8 mouse cellular contexts compared by ENCODE assay signal in the genomic region with DNA sequence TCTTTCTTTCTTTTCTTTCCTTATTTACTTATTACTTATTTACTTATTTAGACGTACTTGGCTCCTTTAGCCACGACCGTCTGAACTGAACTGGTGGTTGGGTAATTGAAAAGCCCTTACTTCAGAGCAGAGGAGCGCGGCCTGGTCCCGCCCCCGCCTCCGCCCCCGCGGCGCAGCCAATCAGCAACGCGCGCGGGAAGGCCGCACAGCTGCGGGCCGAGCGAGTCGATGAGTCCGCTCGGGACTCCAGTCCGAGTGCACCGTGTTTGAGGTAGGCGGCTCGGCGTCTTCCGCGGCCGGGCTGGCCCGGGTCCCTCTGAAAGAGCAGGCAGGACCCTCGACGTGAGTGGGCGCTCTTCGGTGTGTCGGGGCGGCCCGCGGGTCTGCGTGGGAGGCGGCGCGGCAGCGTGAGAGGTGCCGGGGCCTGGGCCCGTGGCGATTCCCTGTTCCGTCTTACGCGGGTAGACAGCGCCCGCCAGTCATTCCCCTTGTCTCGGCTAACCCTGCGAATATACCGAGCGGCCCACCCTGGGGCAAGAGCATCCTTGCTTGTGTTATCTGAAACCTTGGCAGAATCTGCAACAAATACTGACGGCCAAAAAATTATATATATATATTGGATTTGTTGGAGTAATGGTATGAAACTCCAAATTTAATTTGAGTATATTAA. TPM values are rescaled to one million over a fixed set of nuclear protein-coding genes. Genes with fewer than 3 reads are reported as not detected.
DNase-seq lines count a peak whose midpoint lies in the region; ATAC-seq and TF ChIP-seq lines count a peak whose summit lies in the region.

A gene (plus strand): TSS at position 204 of the 670 bp plus-strand sequence.

- H3K27ac ChIP-seq in embryonic facial prominence, embryonic 13.5 days, result peak within 1 kb of the TSS; percentile 87
- peak within 1 kb of the TSS; percentile 95 for H3K27ac ChIP-seq in kidney, adult 2 months (ENCODE audit: insufficient read depth, low read depth, low read length)
- H3K27ac ChIP-seq in limb, embryonic 12.5 days, result peak within 1 kb of the TSS; percentile 90
- peak within 1 kb of the TSS; percentile 93 for H3K27ac ChIP-seq in midbrain, embryonic 15.5 days
- peak within 1 kb of the TSS; percentile 73 for H3K27ac ChIP-seq in spleen, adult 2 months (ENCODE audit: insufficient read depth, low read length)

- ATAC-seq in embryonic facial prominence, embryonic 13.5 days (ENCODE audit: insufficient number of reproducible peaks, insufficient read depth, low FRiP score, low TSS enrichment, low read depth), result peak; percentile 93
- peak; percentile 97 for ATAC-seq in limb, embryonic 12.5 days (ENCODE audit: insufficient number of reproducible peaks, insufficient read depth, low FRiP score, low TSS enrichment, low read depth)
- peak; percentile 98 for ATAC-seq in midbrain, embryonic 15.5 days (replicated peaks)

- WGBS in embryonic facial prominence, embryonic 13.5 days, result under 1% methylated on average over 57 of the region's 57 CpGs
- WGBS in kidney, adult 2 months, result under 1% methylated on average over 57 of the region's 57 CpGs
- whole genome bisulfite sequencing in limb, embryonic 12.5 days, result 0% methylated on average over 57 of the region's 57 CpGs
- WGBS in midbrain, embryonic 15.5 days, result under 1% methylated on average over 57 of the region's 57 CpGs
- whole genome bisulfite sequencing in spleen, adult 2 months, result under 1% methylated on average over 57 of the region's 57 CpGs

- peak within 1 kb of the TSS; percentile 88 for H3K9ac ChIP-seq in embryonic facial prominence, embryonic 13.5 days
- H3K9ac ChIP-seq in limb, embryonic 12.5 days (replicated peaks), result peak within 1 kb of the TSS; percentile 87
- peak within 1 kb of the TSS; percentile 82 for H3K9ac ChIP-seq in midbrain, embryonic 15.5 days

- H3K4me1 ChIP-seq in embryonic facial prominence, embryonic 13.5 days, result peaks cover 13% of the 10 kb centered on the region
- peaks cover 9% of the 10 kb centered on the region for H3K4me1 ChIP-seq in kidney, adult 2 months (ENCODE audit: control insufficient read depth, insufficient read depth, low read length)
- H3K4me1 ChIP-seq in limb, embryonic 12.5 days (replicated peaks), result peaks cover 11% of the 10 kb centered on the region
- H3K4me1 ChIP-seq in midbrain, embryonic 15.5 days, result peaks cover 12% of the 10 kb centered on the region
- H3K4me1 ChIP-seq in spleen, adult 2 months (ENCODE audit: control insufficient read depth, insufficient read depth, insufficient read length), result no peaks in the 10 kb centered on the region; the same call in 1 of the 2 replicates

- peak within 1 kb of the TSS; percentile 57 for H3K4me2 ChIP-seq in embryonic facial prominence, embryonic 13.5 days
- peak within 1 kb of the TSS; percentile 66 for H3K4me2 ChIP-seq in limb, embryonic 12.5 days
- peak within 1 kb of the TSS; percentile 53 for H3K4me2 ChIP-seq in midbrain, embryonic 15.5 days

- peak; percentile 98 for DNase-seq in 3134 (ENCODE audit: extremely low read depth, insufficient read length, low spot score)
- DNase-seq in adrenal gland, postnatal 36 days, result peak; percentile 97 to 98
- DNase-seq in heart, adult 18-20 months, result peak; percentile 96 to 98
- DNase-seq in kidney, adult 2 months, result peak; percentile 98
- DNase-seq in spleen, adult 2 months (ENCODE audit: low read depth in 1 of 2, low spot score in 2 of 2), result peak; percentile 79 to 94

- TF ChIP-seq CTCF in kidney, adult 2 months (conservative IDR thresholded peaks at IDR 0.05; ENCODE audit: insufficient read depth, insufficient read length, low read depth, low read length), result no peak
- TF ChIP-seq CTCF in spleen, adult 2 months (IDR thresholded peaks at IDR 0.05; ENCODE audit: extremely low read depth, insufficient read depth, insufficient read length, insufficient replicate concordance), result no peak

- no peaks in the 10 kb centered on the region for H3K27me3 ChIP-seq in embryonic facial prominence, embryonic 13.5 days
- no peaks in the 10 kb centered on the region for H3K27me3 ChIP-seq in kidney, adult 2 months (replicated peaks; ENCODE audit: control insufficient read depth, insufficient read depth, low read length)
- no peaks in the 10 kb centered on the region for H3K27me3 ChIP-seq in limb, embryonic 12.5 days
- H3K27me3 ChIP-seq in midbrain, embryonic 15.5 days (replicated peaks), result no peaks in the 10 kb centered on the region
- H3K27me3 ChIP-seq in spleen, adult 2 months (ENCODE audit: control insufficient read depth, insufficient read depth, low read length), result no peaks in the 10 kb centered on the region

- peaks cover 7% of the 10 kb centered on the region for H3K36me3 ChIP-seq in embryonic facial prominence, embryonic 13.5 days
- no peaks in the 10 kb centered on the region for H3K36me3 ChIP-seq in kidney, adult 2 months (ENCODE audit: control insufficient read depth, insufficient read depth, low read length)
- peaks cover 11% of the 10 kb centered on the region; the same call in 1 of the 2 replicates for H3K36me3 ChIP-seq in limb, embryonic 12.5 days
- H3K36me3 ChIP-seq in midbrain, embryonic 15.5 days (replicated peaks), result no peaks in the 10 kb centered on the region
- no peaks in the 10 kb centered on the region for H3K36me3 ChIP-seq in spleen, adult 2 months (ENCODE audit: control insufficient read depth, insufficient read depth, low read length)

- TF ChIP-seq POLR2A in kidney, adult 2 months (IDR thresholded peaks at IDR 0.05; ENCODE audit: low read depth, low read length), result peak; percentile 33
- TF ChIP-seq POLR2A in spleen, adult 2 months (IDR thresholded peaks at IDR 0.05; ENCODE audit: low read depth, low read length), result peak; percentile 82

- peak within 1 kb of the TSS; percentile 77 for H3K4me3 ChIP-seq in embryonic facial prominence, embryonic 13.5 days
- H3K4me3 ChIP-seq in kidney, adult 2 months (ENCODE audit: insufficient read depth, low read depth, low read length), result peak within 1 kb of the TSS; percentile 100
- H3K4me3 ChIP-seq in limb, embryonic 12.5 days (replicated peaks), result peak within 1 kb of the TSS; percentile 81
- peak within 1 kb of the TSS; percentile 77 for H3K4me3 ChIP-seq in midbrain, embryonic 15.5 days
- peak within 1 kb of the TSS; percentile 90 for H3K4me3 ChIP-seq in spleen, adult 2 months (ENCODE audit: extremely low read depth, insufficient read depth, insufficient read length)

- H3K9me3 ChIP-seq in embryonic facial prominence, embryonic 13.5 days, result no peaks in the 10 kb centered on the region
- no peaks in the 10 kb centered on the region for H3K9me3 ChIP-seq in limb, embryonic 12.5 days
- H3K9me3 ChIP-seq in midbrain, embryonic 15.5 days, result no peaks in the 10 kb centered on the region

RNA-seq across cellular contexts. Expression of the gene that starts here (rescaled TPM):
- total RNA-seq in adrenal gland, postnatal 36 days (2021), result 10 to 100 TPM; 35.9 to 41.7 TPM
- polyA plus RNA-seq in embryonic facial prominence, embryonic 13.5 days (2015; fragmentation: Nextera tagmentation; extraction: Ambion mirVana), result 104 and 111 TPM in 2 replicates
- total RNA-seq in heart, adult 18-20 months (2021), result 10 to 100 TPM; 49.2 to 50.0 TPM
- 43.5 and 50.5 TPM in 2 replicates for polyA plus RNA-seq in kidney, adult 2 months (2012; rRNA removed)
- 79.9 and 86.2 TPM in 2 replicates for polyA plus RNA-seq in limb, embryonic 12.5 days (2016; fragmentation: Nextera tagmentation; extraction: Ambion mirVana)
- 39.6 and 48.3 TPM in 2 replicates for polyA plus RNA-seq in midbrain, embryonic 15.5 days (2015; fragmentation: Nextera tagmentation; extraction: Ambion mirVana)
- 21.4 and 29.2 TPM in 2 replicates for polyA plus RNA-seq in spleen, adult 2 months (2012; rRNA removed)

Comparison
In these comparisons a context has a peak if more than half of its experiments do, and no peak if none do; other contexts are left out.
1. Peak in every context shown above with its lines: DNase-seq, ATAC-seq, H3K4me3 ChIP-seq and H3K27ac ChIP-seq.